Mouse (Mus musculus) CD4-positive, CD25-positive, alpha-beta regulatory T cell, adult 9 weeks (primary cell): Measurements from ENCODE around the gene Prss42. TPM values are rescaled to one million over a fixed set of nuclear protein-coding genes. Genes with fewer than 3 reads are reported as not detected.

Experiments
- polyA plus RNA-seq: library from polyadenylated mRNA; unstranded; fragments of 100-300 nt; shearing (Covaris generic); gene quantifications from one replicate; pipeline ENCODE4 v1.2.1, GENCODE M21; 2017

Prss42 gene
- polyA plus RNA-seq, result not detected

DNA sequence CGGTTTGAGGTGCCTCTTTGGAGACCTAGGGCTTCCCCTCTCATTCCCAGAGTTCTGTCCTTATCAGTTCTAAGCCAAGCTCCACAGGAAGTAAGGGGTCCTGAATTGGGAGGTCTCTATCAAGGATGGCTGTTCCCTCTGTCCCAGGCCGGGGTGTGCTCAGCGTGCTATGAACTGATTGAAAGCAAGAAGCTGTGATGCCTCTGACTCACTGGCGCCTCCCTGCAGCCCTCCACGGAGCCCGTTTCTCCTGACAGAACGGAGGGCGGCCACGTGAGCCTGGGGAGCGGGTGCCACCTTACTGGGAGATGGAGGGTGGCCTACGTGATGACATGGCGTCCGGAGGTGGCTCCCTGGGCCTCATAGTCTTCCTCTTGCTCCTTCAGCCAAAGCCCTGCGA lies at the start of gene Prss42:
TSS of gene Prss42 (plus strand) at position 301 of the 400 bp plus-strand sequence.

DNA sequence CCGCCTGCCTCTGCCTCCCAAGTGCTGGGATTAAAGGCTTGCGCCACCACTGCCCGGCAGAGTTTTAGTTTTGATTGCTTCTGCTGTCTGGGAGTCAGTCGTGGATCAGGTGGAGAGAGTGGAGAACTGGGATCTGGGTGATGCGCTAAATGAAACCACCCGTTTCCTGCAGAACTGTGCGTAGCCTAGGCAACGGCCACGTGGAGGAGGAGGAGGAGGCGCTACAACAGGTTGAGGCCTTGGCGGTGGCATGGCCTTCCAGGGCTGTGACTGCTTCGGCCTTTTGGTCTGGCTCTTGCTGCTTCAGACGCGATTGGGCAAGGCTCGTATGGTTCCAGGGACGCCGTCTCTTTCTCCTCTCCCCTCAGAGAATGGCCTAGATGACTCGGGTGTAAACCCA lies 15.8 kb downstream of the Prss42 start, which contains the start of gene Prss44:
TSS of gene Prss44 (plus strand) at position 206 of the 400 bp plus-strand sequence.

DNA sequence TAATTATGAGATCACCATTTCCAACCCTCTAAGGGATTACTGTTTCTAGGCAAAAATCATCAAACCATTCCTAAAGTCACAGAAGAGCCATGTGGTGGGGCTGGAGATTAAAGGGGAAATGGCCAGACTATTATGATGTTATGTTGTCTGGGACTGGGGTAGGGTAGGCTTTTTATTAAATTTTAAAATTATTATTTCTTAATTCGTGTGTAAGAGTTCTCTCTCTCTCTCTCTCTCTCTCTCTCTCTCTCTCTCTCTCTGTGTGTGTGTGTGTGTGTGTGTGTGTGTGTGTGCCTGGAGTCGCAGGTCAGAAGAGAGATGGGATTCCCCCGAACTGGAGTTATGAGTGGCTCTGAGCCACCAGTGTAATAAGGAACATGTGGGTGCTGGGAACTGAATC lies 28.4 kb downstream of the Prss42 start, which contains the start of gene Prss43:
TSS of gene Prss43 (plus strand) at position 301 of the 400 bp plus-strand sequence.

DNA sequence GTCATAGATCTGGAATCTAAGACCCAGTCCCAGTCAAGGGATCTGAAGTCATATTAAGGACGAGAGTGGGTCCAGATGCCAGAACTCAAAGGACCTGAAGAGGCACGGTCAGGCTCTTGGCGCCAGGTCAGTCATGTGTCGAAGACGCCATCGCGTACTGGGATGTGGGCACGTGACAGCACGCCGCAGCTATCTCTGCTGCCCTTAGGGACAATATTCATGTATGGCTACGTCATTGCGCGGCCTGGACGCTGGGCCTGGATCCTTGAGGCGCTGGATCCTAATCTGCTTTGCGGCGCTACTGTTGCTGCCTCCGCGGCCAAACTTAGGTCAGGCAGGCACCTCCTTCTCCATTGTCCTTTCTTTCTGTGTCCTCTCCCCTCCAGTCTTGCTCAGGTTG lies 36.4 kb downstream of the Prss42 start, which contains the start of gene Prss45:
TSS of gene Prss45 (plus strand) at position 178 of the 400 bp plus-strand sequence.

DNA sequence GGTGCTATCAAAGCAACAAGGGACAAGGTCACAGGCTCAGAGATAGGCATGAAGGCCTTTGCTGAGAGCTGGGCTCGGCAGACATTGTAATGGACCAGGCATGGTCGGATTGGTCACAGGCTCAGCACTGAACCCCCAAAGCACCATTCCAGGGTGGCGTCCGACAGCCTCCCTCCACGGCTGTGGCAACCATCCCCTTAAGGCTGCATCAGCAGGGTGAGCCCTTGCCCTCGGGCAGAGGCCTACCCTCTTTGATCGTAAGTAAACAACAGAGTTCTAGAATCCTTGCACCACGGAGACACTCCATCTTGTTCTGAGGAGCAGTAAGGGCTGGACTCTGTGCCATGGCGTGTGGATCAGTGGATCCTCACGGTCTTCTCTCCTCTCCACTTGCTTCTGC lies 46.2 kb downstream of the Prss42 start, which contains the start of gene Prss46:
TSS of gene Prss46 (plus strand) at position 301 of the 400 bp plus-strand sequence.

Other genes starting within 250 kb of the Prss42 start
- 2.4 TPM for gene Nradd, start 173.7 kb upstream of the Prss42 start, polyA plus RNA-seq
- 32.7 TPM for gene Nbeal2, start 144.0 kb upstream of the Prss42 start, polyA plus RNA-seq
- gene Ccdc12, start 141.7 kb upstream of the Prss42 start, polyA plus RNA-seq, result 322 TPM
- not detected for gene Myl3, start 56.3 kb upstream of the Prss42 start, polyA plus RNA-seq
- 0.12 TPM for gene Pth1r, start 51.0 kb upstream of the Prss42 start, polyA plus RNA-seq
- gene Prss44, start 15.8 kb downstream of the Prss42 start, polyA plus RNA-seq, result not detected
- gene Prss43, start 28.5 kb downstream of the Prss42 start, polyA plus RNA-seq, result not detected
- gene Prss45, start 36.4 kb downstream of the Prss42 start, polyA plus RNA-seq, result not detected
- not detected for gene Prss46, start 46.3 kb downstream of the Prss42 start, polyA plus RNA-seq
- 0.31 TPM for gene Prss50, start 59.8 kb downstream of the Prss42 start, polyA plus RNA-seq
- 56.1 TPM for gene Als2cl, start 81.7 kb downstream of the Prss42 start, polyA plus RNA-seq
- gene Tmie, start 81.9 kb downstream of the Prss42 start, polyA plus RNA-seq, result 5.1 TPM
- 0.98 TPM for gene Fam240a, start 118.7 kb downstream of the Prss42 start, polyA plus RNA-seq
- gene Tdgf1, start 148.0 kb downstream of the Prss42 start, polyA plus RNA-seq, result 1.8 TPM
- 0.53 TPM for gene Lrrc2, start 153.4 kb downstream of the Prss42 start, polyA plus RNA-seq
- gene Rtp3, start 192.4 kb downstream of the Prss42 start, polyA plus RNA-seq, result not detected
- 0.81 TPM for gene Ltf, start 221.1 kb downstream of the Prss42 start, polyA plus RNA-seq